Mouse (Mus musculus): ENCODE data around the gene Pex10. TPM values are rescaled to one million over a fixed set of nuclear protein-coding genes. Genes with fewer than 3 reads are reported as not detected.

Gene Pex10
- polyA plus RNA-seq, 1 experiment from 2014 or later = 26.0 TPM

GRCm38 (mm10) chr4:155107886-155108285 is 41.1 kb downstream of the Pex10 start:
- peaks cover 19% of the 10 kb centered on the region for H3K4me1 ChIP-seq
- H3K4me3 ChIP-seq = no peak overlapping the region
- DNase-seq (ENCODE audit: low spot score) = no peak
- H3K27ac ChIP-seq = no peak overlapping the region
- H3K9me3 ChIP-seq (replicated peaks) = no peaks in the 10 kb centered on the region
- no peaks in the 10 kb centered on the region for H3K27me3 ChIP-seq (ENCODE audit: low read depth, poor library complexity, severe bottlenecking)
- WGBS = 94% methylated on average over 4 of the region's 4 CpGs
- H3K36me3 ChIP-seq = no peaks in the 10 kb centered on the region

GRCm38 (mm10) chr4:155109471-155109870 is 42.7 kb downstream of the Pex10 start:
- Histone ChIP-seq H3K4me1 (peaks cover 26% of the 10 kb centered on the region), H3K27me3 (ENCODE audit: low read depth, poor library complexity, severe bottlenecking) (no peaks in the 10 kb centered on the region), H3K4me3 (no peak overlapping the region), H3K27ac (peak overlapping the region; percentile 56), H3K36me3 (no peaks in the 10 kb centered on the region), H3K9me3 (replicated peaks) (no peaks in the 10 kb centered on the region)
- 78% methylated on average over 5 of the region's 5 CpGs for WGBS
- no peak for DNase-seq (ENCODE audit: low spot score)

- Histone ChIP-seq H3K9me3 (replicated peaks) (no peaks in the 10 kb centered on the region), H3K36me3 (no peaks in the 10 kb centered on the region), H3K27me3 (ENCODE audit: low read depth, poor library complexity, severe bottlenecking) (no peaks in the 10 kb centered on the region), H3K4me1 (peaks cover 42% of the 10 kb centered on the region), H3K4me3 (no peak overlapping the region), H3K27ac (no peak overlapping the region)
- no peak for DNase-seq (ENCODE audit: low spot score)
- 77% methylated on average over 8 of the region's 8 CpGs for WGBS
These were observed 47.1 kb downstream of the Pex10 start for GRCm38 (mm10) chr4:155113766-155114410.

- Histone ChIP-seq H3K9me3 (replicated peaks) (no peaks in the 10 kb centered on the region), H3K36me3 (no peaks in the 10 kb centered on the region), H3K4me1 (peaks cover 44% of the 10 kb centered on the region), H3K27me3 (ENCODE audit: low read depth, poor library complexity, severe bottlenecking) (no peaks in the 10 kb centered on the region), H3K4me3 (no peak overlapping the region), H3K27ac (0 out of 2 replicates have a peak overlapping the region, but pooled peaks have one; percentile 39)
- 82% methylated on average over 4 of the region's 4 CpGs for WGBS
- no peak for DNase-seq (ENCODE audit: low spot score)
These were observed 49.8 kb downstream of the Pex10 start for GRCm38 (mm10) chr4:155116607-155117006.

- Histone ChIP-seq H3K4me3 (no peak overlapping the region), H3K9me3 (replicated peaks) (no peaks in the 10 kb centered on the region), H3K4me1 (peaks cover 51% of the 10 kb centered on the region), H3K27me3 (ENCODE audit: low read depth, poor library complexity, severe bottlenecking) (no peaks in the 10 kb centered on the region), H3K36me3 (no peaks in the 10 kb centered on the region), H3K27ac (peak overlapping the region; percentile 26; the same call in 1 of the 2 replicates)
- DNase-seq (ENCODE audit: low spot score) = no peak
- 81% methylated on average over 6 of the region's 6 CpGs for WGBS
These were observed 50.7 kb downstream of the Pex10 start for GRCm38 (mm10) chr4:155117396-155117978.

- H3K27ac ChIP-seq = no peak overlapping the region
These were observed 51.5 kb downstream of the Pex10 start for GRCm38 (mm10) chr4:155118278-155118677.

GRCm38 (mm10) chr4:155120038-155120437 is 53.2 kb downstream of the Pex10 start:
- no peaks in the 10 kb centered on the region for H3K9me3 ChIP-seq (replicated peaks)
- peaks cover 64% of the 10 kb centered on the region for H3K4me1 ChIP-seq
- 81% methylated on average over 7 of the region's 7 CpGs for WGBS
- no peak for DNase-seq (ENCODE audit: low spot score)
- no peaks in the 10 kb centered on the region for H3K27me3 ChIP-seq (ENCODE audit: low read depth, poor library complexity, severe bottlenecking)
- no peaks in the 10 kb centered on the region for H3K36me3 ChIP-seq
- H3K4me3 ChIP-seq = no peak overlapping the region
- H3K27ac ChIP-seq = no peak overlapping the region

More at GRCm38 (mm10) chr4:155118278-155118677, 51.5 kb downstream of the Pex10 start:
- H3K36me3 ChIP-seq = no peaks in the 10 kb centered on the region
- no peak for DNase-seq (ENCODE audit: low spot score)
- no peaks in the 10 kb centered on the region for H3K27me3 ChIP-seq (ENCODE audit: low read depth, poor library complexity, severe bottlenecking)
- peaks cover 59% of the 10 kb centered on the region for H3K4me1 ChIP-seq
- no peaks in the 10 kb centered on the region for H3K9me3 ChIP-seq (replicated peaks)
- no peak overlapping the region for H3K4me3 ChIP-seq
- 86% methylated on average over 10 of the region's 10 CpGs for WGBS

GRCm38 (mm10) chr4:155120583-155120982 is 53.8 kb downstream of the Pex10 start:
- Histone ChIP-seq H3K9me3 (replicated peaks) (no peaks in the 10 kb centered on the region), H3K4me1 (peaks cover 69% of the 10 kb centered on the region)

GRCm38 (mm10) chr4:155121222-155121621 is 54.4 kb downstream of the Pex10 start:
- 0 out of 2 replicates have a peak, but pooled peaks cover 6% of the 10 kb centered on the region for H3K27me3 ChIP-seq (ENCODE audit: low read depth, poor library complexity, severe bottlenecking)
- no peaks in the 10 kb centered on the region for H3K36me3 ChIP-seq
- no peak overlapping the region for H3K4me3 ChIP-seq
- no peak for DNase-seq (ENCODE audit: low spot score)
- peaks cover 70% of the 10 kb centered on the region for H3K4me1 ChIP-seq
- WGBS = 91% methylated on average over 6 of the region's 6 CpGs
- H3K27ac ChIP-seq = peak overlapping the region; percentile 12; the same call in 1 of the 2 replicates
- no peaks in the 10 kb centered on the region for H3K9me3 ChIP-seq (replicated peaks)

More at GRCm38 (mm10) chr4:155120583-155120982, 53.8 kb downstream of the Pex10 start:
- Histone ChIP-seq H3K4me3 (no peak overlapping the region), H3K36me3 (no peaks in the 10 kb centered on the region), H3K27ac (0 out of 2 replicates have a peak overlapping the region, but pooled peaks have one; percentile 12), H3K27me3 (ENCODE audit: low read depth, poor library complexity, severe bottlenecking) (0 out of 2 replicates have a peak, but pooled peaks cover 2% of the 10 kb centered on the region)
- no peak for DNase-seq (ENCODE audit: low spot score)
- WGBS = 64% methylated on average over 5 of the region's 5 CpGs

Other genes starting within 250 kb of the Pex10 start
- 0.41 and 0.46 TPM in 2 replicates for gene Ttc34, start 229.6 kb upstream of the Pex10 start, polyA plus RNA-seq (2016; fragmentation: Nextera tagmentation; extraction: Ambion mirVana)
- gene Mmel1, start 197.4 kb upstream of the Pex10 start, polyA plus RNA-seq (2016; fragmentation: Nextera tagmentation; extraction: Ambion mirVana) = 0.15 TPM in 1 of 2 replicates, not detected in the other
- 34.9 and 42.7 TPM in 2 replicates for gene Fam213b, start 167.9 kb upstream of the Pex10 start, polyA plus RNA-seq (2016; fragmentation: Nextera tagmentation; extraction: Ambion mirVana)
- gene Tnfrsf14, start 138.5 kb upstream of the Pex10 start, polyA plus RNA-seq (2016; fragmentation: Nextera tagmentation; extraction: Ambion mirVana) = 0.55 and 2.4 TPM in 2 replicates
- 0.33 and 1.1 TPM in 2 replicates for gene Hes5, start 106.1 kb upstream of the Pex10 start, polyA plus RNA-seq (2016; fragmentation: Nextera tagmentation; extraction: Ambion mirVana)
- gene Pank4, start 102.9 kb upstream of the Pex10 start, polyA plus RNA-seq (2016; fragmentation: Nextera tagmentation; extraction: Ambion mirVana) = 45.8 and 56.5 TPM in 2 replicates
- 1.5 and 1.8 TPM in 2 replicates for gene Plch2, start 10.2 kb upstream of the Pex10 start, polyA plus RNA-seq (2016; fragmentation: Nextera tagmentation; extraction: Ambion mirVana)
- 133 and 142 TPM in 2 replicates for gene Rer1, start 19.4 kb downstream of the Pex10 start, polyA plus RNA-seq (2016; fragmentation: Nextera tagmentation; extraction: Ambion mirVana)
- gene Morn1, start 19.6 kb downstream of the Pex10 start, polyA plus RNA-seq (2016; fragmentation: Nextera tagmentation; extraction: Ambion mirVana) = 3.5 and 6.5 TPM in 2 replicates
- gene Ski, start 155.6 kb downstream of the Pex10 start, polyA plus RNA-seq (2016; fragmentation: Nextera tagmentation; extraction: Ambion mirVana) = 9.6 and 10.6 TPM in 2 replicates
- 104 and 107 TPM in 2 replicates for gene Faap20, start 182.8 kb downstream of the Pex10 start, polyA plus RNA-seq (2016; fragmentation: Nextera tagmentation; extraction: Ambion mirVana)

All from limb, embryonic 10.5 days (tissue).